Mouse (Mus musculus): Measurements from ENCODE around the gene Fam129c.

Gene Fam129c

DNA sequence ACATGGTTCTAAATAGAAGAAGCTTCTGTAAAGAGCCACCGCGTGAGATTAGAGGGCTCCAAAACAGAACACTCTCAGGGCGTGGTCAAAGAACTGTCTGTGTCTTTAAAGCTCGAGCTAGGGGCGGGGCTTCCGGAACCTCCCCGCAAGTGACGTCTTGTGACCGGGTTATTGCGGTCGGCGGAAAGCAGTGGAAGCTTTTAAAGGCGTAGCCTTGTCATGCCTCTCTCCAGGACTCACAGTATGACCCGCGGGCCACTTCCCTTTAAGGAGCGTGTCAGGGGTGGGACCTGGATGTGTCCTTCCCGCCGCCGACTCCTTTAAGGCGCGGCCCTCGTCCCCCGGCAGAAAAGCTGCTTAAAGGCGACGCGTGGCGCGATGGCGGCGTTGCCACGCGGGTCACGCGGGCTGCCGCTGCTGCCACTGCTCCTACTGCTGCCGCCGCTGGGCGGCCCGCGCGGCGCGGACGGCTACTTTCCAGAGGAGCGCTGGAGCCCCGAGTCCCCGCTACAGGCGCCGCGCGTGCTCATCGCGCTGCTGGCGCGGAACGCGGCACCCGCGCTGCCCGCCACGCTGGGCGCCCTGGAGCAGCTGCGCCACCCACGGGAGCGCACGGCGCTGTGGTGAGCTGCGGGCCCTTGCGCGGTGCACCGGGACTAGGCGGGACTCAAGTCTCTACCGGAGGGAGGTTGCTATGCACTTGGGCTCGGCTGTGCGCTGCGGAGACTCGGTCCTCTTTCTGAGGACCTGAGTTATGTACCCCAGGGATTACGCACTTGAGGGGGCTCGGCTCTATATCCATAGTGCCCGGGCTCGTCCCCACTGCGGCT is 13.6 kb downstream of the Fam129c start, which contains the start of gene Colgalt1:
Colgalt1 (plus strand) TSS at position 177 of the 830 bp plus-strand sequence.
- peak; percentile 97 for DNase-seq (ENCODE audit: low read depth, low spot score)

GRCm38 (mm10) chr8:71612141-71612540 is 14.7 kb downstream of the Fam129c start:
- no peak for DNase-seq (ENCODE audit: low read depth, low spot score)

GRCm38 (mm10) chr8:71613418-71613817 is 16.0 kb downstream of the Fam129c start:
- DNase-seq (ENCODE audit: low read depth, low spot score): no peak

GRCm38 (mm10) chr8:71619786-71620185 is 22.3 kb downstream of the Fam129c start:
- DNase-seq (ENCODE audit: low read depth, low spot score): no peak

DNA sequence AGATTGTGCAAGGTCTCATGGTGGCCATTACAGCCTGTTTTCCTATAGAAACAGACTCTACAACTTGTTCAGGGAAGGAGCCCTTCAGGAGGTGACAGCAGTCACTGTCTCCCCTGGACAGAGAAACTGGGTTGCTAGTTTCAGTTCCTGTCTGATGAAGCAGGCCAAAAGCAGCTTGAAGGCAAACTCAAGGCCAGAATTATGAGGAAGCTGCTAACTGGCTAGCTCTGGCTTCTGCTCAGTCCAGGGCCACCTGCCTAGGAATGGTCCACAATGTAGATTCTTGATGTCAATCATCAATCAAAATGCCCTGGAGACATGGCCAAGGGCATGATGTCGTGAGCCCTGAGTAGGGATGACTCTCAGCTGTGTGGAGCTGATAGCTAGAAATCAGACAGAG is 27.6 kb downstream of the Fam129c start:
- DNase-seq (ENCODE audit: low read depth, low spot score): no peak

GRCm38 (mm10) chr8:71626753-71627152 is 29.3 kb downstream of the Fam129c start:
- DNase-seq (ENCODE audit: low read depth, low spot score): no peak

GRCm38 (mm10) chr8:71627265-71628099 is 30.0 kb downstream of the Fam129c start:
- no peak for DNase-seq (ENCODE audit: low read depth, low spot score)

DNA sequence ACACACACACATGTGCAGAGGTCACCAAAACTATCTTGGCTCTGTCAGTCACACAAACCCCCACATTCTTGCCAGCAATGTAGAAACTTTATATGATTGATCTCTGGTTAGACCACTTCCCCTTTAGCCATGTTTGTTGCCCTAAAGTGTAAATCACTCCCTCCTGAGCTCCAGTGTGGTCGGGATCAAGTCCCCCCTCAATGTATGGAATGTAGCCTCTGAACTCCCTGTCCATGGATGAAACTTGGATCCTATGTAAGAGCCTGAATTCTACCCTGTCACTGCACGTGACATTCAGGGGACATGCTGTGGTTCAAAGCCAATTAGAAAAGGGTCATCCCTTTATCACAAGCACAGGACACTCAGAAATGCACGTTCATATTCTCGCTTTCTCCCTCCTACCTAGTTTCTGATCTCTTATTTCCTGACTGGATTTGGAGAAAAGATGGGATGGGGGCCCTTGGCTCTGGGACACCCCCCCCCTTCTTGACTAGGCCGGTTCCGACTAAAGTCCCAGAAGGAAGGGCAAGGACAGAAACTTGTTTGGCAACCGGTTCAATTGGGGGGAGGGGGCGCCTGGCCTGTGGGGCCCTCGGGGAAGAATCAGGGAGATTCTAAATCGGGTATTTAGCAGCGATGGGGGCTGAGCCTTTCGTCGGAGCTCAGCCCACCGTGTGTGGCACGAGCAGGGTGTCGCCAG is 31.1 kb downstream of the Fam129c start:
- DNase-seq (ENCODE audit: low read depth, low spot score): no peak

DNA sequence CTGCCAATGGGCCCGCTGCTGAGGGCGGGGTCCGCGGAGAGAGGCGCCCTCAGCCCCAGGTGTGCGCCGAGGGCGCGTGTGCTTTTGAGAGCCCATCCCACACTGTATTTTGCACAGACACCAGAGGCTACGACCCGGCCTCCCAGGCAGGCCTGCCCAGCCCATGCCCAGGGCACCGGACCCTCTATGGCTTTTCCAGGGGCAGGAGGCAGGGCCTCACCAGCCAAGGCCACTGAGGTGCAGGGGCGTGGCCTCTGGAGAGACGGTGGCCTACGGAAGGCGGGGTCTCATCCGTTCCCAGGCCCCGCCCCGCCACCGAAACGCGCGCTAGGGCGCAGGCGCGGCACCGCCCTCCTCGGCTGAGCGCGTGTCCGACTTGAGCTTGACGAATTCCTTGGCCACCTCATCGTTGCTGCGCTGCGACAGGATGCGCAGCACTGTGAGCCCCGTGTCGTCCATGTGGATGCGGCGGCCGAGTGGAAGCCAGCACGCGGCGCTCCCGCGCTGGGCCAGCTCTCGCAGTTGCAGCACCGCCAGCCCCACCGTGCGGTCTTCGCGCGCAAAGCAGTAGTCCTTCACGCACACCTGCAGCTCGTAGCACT is 31.7 kb downstream of the Fam129c start:
- DNase-seq (ENCODE audit: low read depth, low spot score): peak; percentile 93

GRCm38 (mm10) chr8:71629781-71630212 is 32.3 kb downstream of the Fam129c start:
- peak; percentile 42 for DNase-seq (ENCODE audit: low read depth, low spot score)

DNA sequence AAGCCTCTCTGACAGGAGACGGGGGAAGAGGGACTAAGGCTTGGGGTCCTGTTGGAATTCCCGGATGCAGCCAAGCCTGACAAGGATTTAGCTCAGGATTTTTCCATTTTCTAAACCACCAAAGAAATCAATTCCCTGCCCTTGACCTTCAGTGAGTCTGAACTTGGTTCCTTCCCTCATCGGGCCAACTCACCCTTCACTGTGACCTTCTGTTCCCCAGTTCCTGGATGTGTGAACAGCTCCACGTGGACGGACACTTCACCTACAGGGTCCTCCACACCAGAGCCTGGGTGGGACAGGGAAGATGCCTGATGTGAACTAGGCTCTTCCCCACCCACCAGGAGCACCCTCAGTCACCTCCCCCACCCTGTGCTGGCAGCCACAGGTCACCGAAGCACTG is 33.3 kb downstream of the Fam129c start:
- no peak for DNase-seq (ENCODE audit: low read depth, low spot score)

DNA sequence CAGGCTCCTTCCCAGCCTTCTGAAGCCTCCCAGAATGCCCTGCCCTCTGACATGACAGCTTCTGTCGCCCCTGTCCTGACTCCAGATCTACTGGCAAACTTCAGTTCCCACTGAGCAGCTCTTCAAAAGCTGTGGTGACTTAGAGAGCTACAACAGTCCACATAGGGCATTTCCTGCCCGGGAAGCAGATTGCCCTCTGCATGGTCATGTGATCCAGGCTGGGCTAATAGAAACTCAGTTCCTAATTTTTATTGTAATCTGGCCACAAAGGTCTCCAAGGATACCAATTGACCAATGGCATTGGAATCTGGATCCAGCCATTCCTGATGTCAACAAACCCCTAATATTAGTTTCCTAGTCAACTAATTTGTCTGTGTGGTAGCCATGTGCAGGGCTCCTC is 34.4 kb downstream of the Fam129c start:
- DNase-seq (ENCODE audit: low read depth, low spot score): no peak

DNA sequence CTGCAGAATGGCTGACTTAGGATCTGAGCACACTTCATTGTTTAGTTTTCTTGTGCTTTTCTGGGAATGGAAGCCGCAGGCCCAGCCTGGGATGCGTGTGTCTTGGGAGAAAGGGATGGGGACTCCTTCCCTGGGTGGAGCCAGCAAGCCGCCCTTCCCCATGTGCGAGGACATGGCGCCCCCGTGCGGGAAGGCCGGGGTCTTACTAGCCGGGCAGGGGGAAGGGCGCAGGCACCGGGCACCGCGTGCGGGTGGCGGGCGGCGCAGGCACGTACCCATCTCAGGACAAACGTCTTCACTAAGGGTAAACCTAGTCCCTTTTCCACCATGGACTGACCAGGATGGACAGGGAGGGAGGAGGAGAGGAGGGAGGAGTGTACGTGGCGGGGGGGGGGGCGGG is 35.7 kb downstream of the Fam129c start:
- no peak for DNase-seq (ENCODE audit: low read depth, low spot score)

- DNase-seq (ENCODE audit: low read depth, low spot score): peak; percentile 23
Observed at GRCm38 (mm10) chr8:71633981-71634667, 36.7 kb downstream of the Fam129c start.

DNA sequence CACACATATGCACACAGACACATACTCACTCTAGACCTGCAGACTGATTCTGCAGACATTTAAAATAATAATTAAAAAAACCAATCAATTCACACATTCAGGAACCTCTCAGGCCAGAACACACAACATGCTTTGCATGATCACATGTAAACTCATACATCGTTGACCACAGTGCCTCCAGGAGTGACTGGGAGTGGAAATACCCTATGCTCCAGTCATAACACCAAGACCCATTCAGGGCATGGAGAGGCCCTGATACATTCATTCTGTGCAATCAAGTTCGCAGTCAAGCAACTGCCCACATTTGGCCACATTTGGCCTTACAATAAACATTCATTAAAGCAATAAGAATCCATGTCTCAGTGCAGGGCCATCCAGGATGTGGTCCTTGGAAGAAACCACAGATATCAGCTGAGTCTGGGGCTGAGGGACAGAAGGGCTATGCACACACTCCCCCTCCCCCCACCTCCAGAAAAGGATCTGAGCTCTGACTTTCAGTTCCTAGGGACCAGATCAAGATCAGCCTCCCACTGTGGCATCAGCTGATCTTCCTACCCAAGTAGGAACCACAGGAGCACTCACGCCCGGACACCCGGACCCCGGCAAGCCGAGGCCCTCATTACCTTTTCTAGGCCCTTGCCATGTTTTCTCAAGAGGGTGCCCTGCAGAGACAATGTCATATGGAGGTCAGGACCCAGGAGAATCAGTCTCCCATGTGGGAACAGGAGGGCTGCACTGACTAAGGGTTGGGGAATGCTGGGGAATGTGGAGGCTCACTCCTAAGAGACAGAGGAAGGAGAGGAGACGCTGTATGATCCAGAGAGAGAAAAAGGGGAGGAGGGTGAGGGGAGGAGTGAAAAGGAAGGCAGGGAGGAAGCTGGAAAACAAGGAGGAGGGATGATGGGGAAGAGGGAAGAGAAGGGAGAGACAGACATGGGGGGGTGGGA is 40.0 kb downstream of the Fam129c start:
- DNase-seq (ENCODE audit: low read depth, low spot score): no peak

DNA sequence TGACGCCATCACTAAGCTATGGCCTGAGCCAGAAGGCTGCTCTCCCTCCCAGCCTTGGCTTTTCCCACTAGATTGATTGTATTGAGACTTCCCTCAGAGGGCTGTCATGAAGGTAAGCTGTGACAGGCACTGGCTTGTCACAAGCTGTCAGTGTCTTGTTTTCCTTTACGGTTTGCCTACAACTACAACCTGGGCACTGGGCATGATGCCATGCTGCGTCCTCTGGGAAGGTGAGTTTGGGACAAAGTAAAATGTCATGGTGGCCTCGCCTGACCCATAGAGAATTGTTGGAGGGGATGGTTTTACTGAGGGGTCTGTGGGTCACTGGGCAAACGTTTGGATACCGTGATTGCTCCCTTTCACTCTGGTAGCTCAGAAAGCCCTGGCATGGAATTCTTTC is 40.9 kb downstream of the Fam129c start:
- no peak for DNase-seq (ENCODE audit: low read depth, low spot score)

DNA sequence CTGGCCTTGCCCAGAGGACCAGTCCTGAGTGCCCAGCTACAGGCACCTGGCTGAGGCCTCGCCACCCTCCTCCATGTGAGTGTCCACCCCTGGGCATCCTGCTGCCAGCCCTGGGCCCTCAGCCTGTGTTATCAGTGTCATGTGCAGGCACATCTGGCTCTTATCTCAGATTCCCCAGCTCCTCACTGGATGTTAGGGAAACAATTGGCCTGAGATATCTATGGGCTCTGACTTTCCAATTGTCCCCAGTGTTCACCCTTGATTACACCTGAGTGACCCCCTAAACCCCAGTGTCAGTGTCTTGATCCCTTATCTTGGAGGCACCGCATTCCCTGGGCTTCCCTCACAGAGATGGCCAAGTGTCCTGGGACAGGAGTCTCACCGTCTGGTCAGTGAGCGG is 41.9 kb downstream of the Fam129c start:
- no peak for DNase-seq (ENCODE audit: low read depth, low spot score)

- DNase-seq (ENCODE audit: low read depth, low spot score): no peak
Observed at GRCm38 (mm10) chr8:71645510-71645909, 48.1 kb downstream of the Fam129c start.

DNA sequence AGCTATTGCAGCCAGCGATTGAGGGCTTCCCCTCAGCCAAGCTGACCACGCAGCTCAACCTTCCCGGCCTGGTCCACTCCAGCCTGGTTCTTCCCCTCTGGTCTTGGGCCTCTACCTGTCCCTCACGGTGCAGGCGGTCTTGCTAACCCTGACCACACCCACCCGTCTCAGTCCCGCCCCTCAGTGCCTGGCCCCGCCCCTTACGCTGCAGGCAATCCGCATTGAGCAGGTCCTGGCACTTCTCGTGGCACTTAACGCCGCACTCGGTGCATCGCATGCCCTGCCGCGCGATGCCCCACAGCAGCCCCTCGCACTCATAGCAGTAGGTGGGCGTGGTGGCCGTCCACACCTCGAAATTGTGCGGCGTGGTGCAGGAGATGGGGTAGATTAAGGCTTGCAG is 57.2 kb downstream of the Fam129c start:
- DNase-seq (ENCODE audit: low read depth, low spot score): no peak

Measured in forelimb bud, embryonic 11.5 days (tissue).